15 mouse cellular contexts compared by ENCODE assay signal in genomic region chr5:117790071-117790470, GRCm38 (mm10). TPM values are rescaled to one million over a fixed set of nuclear protein-coding genes. Genes with fewer than 3 reads are reported as not detected.
DNase-seq lines count a peak whose midpoint lies in the region.
"Had no signal": no experiment of that assay in that cellular context is flagged by ENCODE, and none has a peak within 500 bp of the region (broad histone marks: within the 10 kb centered on the region; RNA-seq: fewer than 3 reads in every experiment).

No protein-coding gene starts in this region.

- peak; percentile 49 for DNase-seq in gastrocnemius, adult 18-20 months (ENCODE audit: low spot score)
- DNase-seq in gastrocnemius, postnatal 4 days (ENCODE audit: low spot score in 2 of 2): no peak
- peak; percentile 55 for DNase-seq in layer of hippocampus, adult 9-11 months
- DNase-seq in layer of hippocampus, postnatal 14 days (ENCODE audit: low spot score in 2 of 2): no peak
- DNase-seq in NIH3T3 (ENCODE audit: low read depth) (peak; percentile 29), liver (no peak)
- DNase-seq in right cerebral cortex, postnatal 10 days (ENCODE audit: low spot score in 2 of 2): peak; percentile 40 to 47
- DNase-seq in thymus, postnatal 10 days (ENCODE audit: low spot score in 2 of 2): no peak
- DNase-seq: cerebellum, adult 18-20 months; kidney, postnatal 10 days; liver, postnatal 0 days; lung, postnatal 36 days; thymus, postnatal 14 days had no signal

RNA-seq across cellular contexts. Expression of gene Nos1, which starts 9.2 kb away (rescaled TPM):
- total RNA-seq in gastrocnemius, adult 18-20 months (2021): 10 to 100 TPM; 64.3 to 71.9 TPM
- 10 to 100 TPM; 11.8 to 13.3 TPM for total RNA-seq in gastrocnemius, postnatal 4 days (2021)
- total RNA-seq in layer of hippocampus, postnatal 14 days (2021): 10 to 100 TPM; 28.6 to 32.0 TPM
- total RNA-seq: granulocyte monocyte progenitor cell, adult 5-6 weeks; monocyte, adult 5-6 weeks had no signal

Comparison
In these comparisons a context has a peak if more than half of its experiments do, and no peak if none do; other contexts are left out.
1. DNase-seq: peak in gastrocnemius, adult 18-20 months (single experiment), layer of hippocampus, adult 9-11 months (single experiment), NIH3T3 (single experiment) and right cerebral cortex, postnatal 10 days (2 of 2); none in gastrocnemius, postnatal 4 days (0 of 2), layer of hippocampus, postnatal 14 days (0 of 2), thymus, postnatal 10 days (0 of 2) and liver (single experiment).